Mouse (Mus musculus) left cerebral cortex, adult 18-20 months (tissue): ENCODE data around the gene Cmtm2a. TPM values are rescaled to one million over a fixed set of nuclear protein-coding genes. Genes with fewer than 3 reads are reported as not detected.

Source experiments
- total RNA-seq, 2 experiments: library from RNA; stranded (reverse); gene quantifications; 2 replicates each; pipeline ENCODE4 v1.2.3; 2021

The Cmtm2a gene
- total RNA-seq, 2 experiments from 2014 or later, result not detected

Other genes starting within 250 kb of the Cmtm2a start
- gene Cdh5, start 191.6 kb downstream of the Cmtm2a start, total RNA-seq, result 10 to 100 TPM; 10.7 to 12.4 TPM
- 10 to 100 TPM; 11.6 to 12.5 TPM for gene Bean1, start 122.7 kb downstream of the Cmtm2a start, total RNA-seq
- 10 to 100 TPM; 39.3 to 41.4 TPM for gene Tk2, start 44.6 kb downstream of the Cmtm2a start, total RNA-seq
- 1 to 10 TPM; 5.7 to 8.5 TPM for gene Cklf, start 42.3 kb downstream of the Cmtm2a start, total RNA-seq
- gene Gm45711, start 16.9 kb upstream of the Cmtm2a start, total RNA-seq, result not detected
- not detected for gene Cmtm1, start 17.0 kb upstream of the Cmtm2a start, total RNA-seq
- gene Gm11020, start 28.4 kb upstream of the Cmtm2a start, total RNA-seq, result not detected
- gene Cmtm2b, start 29.0 kb upstream of the Cmtm2a start, total RNA-seq, result not detected
- gene Cmtm3, start 46.2 kb upstream of the Cmtm2a start, total RNA-seq, result 10 to 100 TPM in 1 of 2 experiments, 1 to 10 TPM in 1; 8.9 to 11.6 TPM
- 10 to 100 TPM; 88.2 to 98.5 TPM for gene Cmtm4, start 102.6 kb upstream of the Cmtm2a start, total RNA-seq
- 100 to 1,000 TPM; 284 to 307 TPM for gene Dync1li2, start 149.9 kb upstream of the Cmtm2a start, total RNA-seq
- 1 to 10 TPM; 1.6 to 1.7 TPM for gene Terb1, start 216.7 kb upstream of the Cmtm2a start, total RNA-seq
- 10 to 100 TPM; 47.7 to 55.6 TPM for gene Nae1, start 241.5 kb upstream of the Cmtm2a start, total RNA-seq
- gene Car7, start 241.5 kb upstream of the Cmtm2a start, total RNA-seq, result 10 to 100 TPM; 25.3 to 28.7 TPM